Mouse (Mus musculus): ENCODE results near the gene Nr4a1. TPM values are rescaled to one million over a fixed set of nuclear protein-coding genes. Genes with fewer than 3 reads are reported as not detected.

Gene Nr4a1
- 0.42 and 0.48 TPM in 2 replicates for polyA plus RNA-seq (2012; rRNA removed)
- polyA plus RNA-seq (2014; fragmentation: Nextera tagmentation; extraction: Ambion mirVana): 0.19 and 0.23 TPM in 2 replicates

- Histone ChIP-seq H3K4me1 (replicated peaks; ENCODE audit: control insufficient read depth in 2 of 2, insufficient read depth in 2 of 2, low read length in 1 of 2) (peaks cover 0 to 3% of the 10 kb centered on the region in 2 experiments; a peak in 1 of 4 replicates), H3K4me2 (ENCODE audit: low read depth) (peak within 1 kb of the TSS; percentile 62), H3K9ac (replicated peaks) (0 out of 2 replicates have a peak within 1 kb of the TSS, but pooled peaks have one; percentile 5), H3K36me3 (replicated peaks; ENCODE audit: control insufficient read depth, insufficient read depth, low read depth) (no peaks in the 10 kb centered on the region), H3K27ac (no peak within 1 kb of the TSS), H3K4me3 (ENCODE audit: insufficient read depth in 1 of 2, low read depth in 2 of 2, low read length in 2 of 2) (peak within 1 kb of the TSS; percentile 36 to 47), H3K27me3 (ENCODE audit: control insufficient read depth, insufficient read depth, low read length) (peaks cover 18% of the 10 kb centered on the region), H3K9me3 (ENCODE audit: control insufficient read depth, low read length) (no peaks in the 10 kb centered on the region)
- WGBS (ENCODE audit: insufficient replicate concordance): 3% methylated on average over 55 of the region's 82 CpGs
- peak; percentile 22; the same call in 1 of the 2 replicates for ATAC-seq (ENCODE audit: insufficient read depth)
- TF ChIP-seq CTCF (IDR thresholded peaks at IDR 0.05; ENCODE audit: low read depth) (no peak), EP300 (IDR thresholded peaks at IDR 0.05; ENCODE audit: low read depth) (no peak)
- DNase-seq (ENCODE audit: low read depth in 3 of 3, low spot score in 3 of 3): no peak
These were observed at the start of gene Nr4a1 for GRCm38 (mm10) chr15:101253886-101254795. Gene Nr4a1, plus strand, starts transcription at chr15:101254269.

GRCm38 (mm10) chr15:101204781-101205180, 49.3 kb upstream of the Nr4a1 start:
- no peak for ATAC-seq (ENCODE audit: insufficient read depth)
- Histone ChIP-seq H3K9ac (replicated peaks) (no peak overlapping the region), H3K4me1 (replicated peaks; ENCODE audit: control insufficient read depth in 2 of 2, insufficient read depth in 2 of 2, low read length in 1 of 2) (no peaks in the 10 kb centered on the region), H3K9me3 (ENCODE audit: control insufficient read depth, low read length) (no peaks in the 10 kb centered on the region), H3K27ac (no peak overlapping the region), H3K27me3 (ENCODE audit: control insufficient read depth, insufficient read depth, low read length) (no peaks in the 10 kb centered on the region), H3K4me2 (ENCODE audit: low read depth) (no peak overlapping the region), H3K36me3 (replicated peaks; ENCODE audit: control insufficient read depth, insufficient read depth, low read depth) (no peaks in the 10 kb centered on the region; the same call in 1 of the 2 replicates), H3K4me3 (ENCODE audit: insufficient read depth in 1 of 2, low read depth in 2 of 2, low read length in 2 of 2) (no peak overlapping the region)
- 67% methylated on average over 7 of the region's 7 CpGs for WGBS (ENCODE audit: insufficient replicate concordance)
- no peak for TF ChIP-seq EP300 (IDR thresholded peaks at IDR 0.05; ENCODE audit: low read depth)
- TF ChIP-seq CTCF (IDR thresholded peaks at IDR 0.05; ENCODE audit: low read depth): no peak
- DNase-seq (ENCODE audit: low read depth in 3 of 3, low spot score in 3 of 3): no peak

- 57% methylated on average over 6 of the region's 6 CpGs for WGBS (ENCODE audit: insufficient replicate concordance)
- TF ChIP-seq EP300 (IDR thresholded peaks at IDR 0.05; ENCODE audit: low read depth) (no peak), CTCF (IDR thresholded peaks at IDR 0.05; ENCODE audit: low read depth) (peak; percentile 79)
- H3K27ac ChIP-seq: no peak overlapping the region
- H3K4me1 ChIP-seq (replicated peaks; ENCODE audit: control insufficient read depth in 2 of 2, insufficient read depth in 2 of 2, low read length in 1 of 2): no peaks in the 10 kb centered on the region
- no peak overlapping the region for H3K4me3 ChIP-seq (ENCODE audit: insufficient read depth in 1 of 2, low read depth in 2 of 2, low read length in 2 of 2)
- ATAC-seq (ENCODE audit: insufficient read depth) (no peak), DNase-seq (ENCODE audit: low read depth in 3 of 3, low spot score in 3 of 3) (peak in 1 of 3 experiments; percentile 35)
- no peaks in the 10 kb centered on the region for H3K9me3 ChIP-seq (ENCODE audit: control insufficient read depth, low read length)
- H3K4me2 ChIP-seq (ENCODE audit: low read depth): no peak overlapping the region
- no peaks in the 10 kb centered on the region for H3K36me3 ChIP-seq (replicated peaks; ENCODE audit: control insufficient read depth, insufficient read depth, low read depth)
- H3K27me3 ChIP-seq (ENCODE audit: control insufficient read depth, insufficient read depth, low read length): no peaks in the 10 kb centered on the region
- H3K9ac ChIP-seq (replicated peaks): no peak overlapping the region
These were observed 43.8 kb upstream of the Nr4a1 start for GRCm38 (mm10) chr15:101210228-101210627.

GRCm38 (mm10) chr15:101210998-101211613, 43.0 kb upstream of the Nr4a1 start:
- H3K9ac ChIP-seq (replicated peaks): no peak overlapping the region
- H3K27me3 ChIP-seq (ENCODE audit: control insufficient read depth, insufficient read depth, low read length): no peaks in the 10 kb centered on the region
- DNase-seq (ENCODE audit: low read depth in 3 of 3, low spot score in 3 of 3) (no peak), ATAC-seq (ENCODE audit: insufficient read depth) (no peak)
- no peaks in the 10 kb centered on the region for H3K9me3 ChIP-seq (ENCODE audit: control insufficient read depth, low read length)
- no peak overlapping the region for H3K4me2 ChIP-seq (ENCODE audit: low read depth)
- H3K36me3 ChIP-seq (replicated peaks; ENCODE audit: control insufficient read depth, insufficient read depth, low read depth): no peaks in the 10 kb centered on the region
- no peaks in the 10 kb centered on the region for H3K4me1 ChIP-seq (replicated peaks; ENCODE audit: control insufficient read depth in 2 of 2, insufficient read depth in 2 of 2, low read length in 1 of 2)
- TF ChIP-seq EP300 (IDR thresholded peaks at IDR 0.05; ENCODE audit: low read depth): no peak
- no peak for TF ChIP-seq CTCF (IDR thresholded peaks at IDR 0.05; ENCODE audit: low read depth)
- no peak overlapping the region for H3K4me3 ChIP-seq (ENCODE audit: insufficient read depth in 1 of 2, low read depth in 2 of 2, low read length in 2 of 2)
- H3K27ac ChIP-seq: no peak overlapping the region
- 78% methylated on average over 14 of the region's 14 CpGs for WGBS (ENCODE audit: insufficient replicate concordance)

GRCm38 (mm10) chr15:101212435-101212834, 41.6 kb upstream of the Nr4a1 start:
- no peak overlapping the region for H3K4me2 ChIP-seq (ENCODE audit: low read depth)
- no peak for DNase-seq (ENCODE audit: low read depth in 3 of 3, low spot score in 3 of 3)
- ATAC-seq (ENCODE audit: insufficient read depth): no peak
- no peak overlapping the region for H3K27ac ChIP-seq
- no peak for TF ChIP-seq CTCF (IDR thresholded peaks at IDR 0.05; ENCODE audit: low read depth)
- TF ChIP-seq EP300 (IDR thresholded peaks at IDR 0.05; ENCODE audit: low read depth): no peak
- no peak overlapping the region for H3K9ac ChIP-seq (replicated peaks)
- no peak overlapping the region for H3K4me3 ChIP-seq (ENCODE audit: insufficient read depth in 1 of 2, low read depth in 2 of 2, low read length in 2 of 2)
- no peaks in the 10 kb centered on the region for H3K36me3 ChIP-seq (replicated peaks; ENCODE audit: control insufficient read depth, insufficient read depth, low read depth)
- H3K4me1 ChIP-seq (replicated peaks; ENCODE audit: control insufficient read depth in 2 of 2, insufficient read depth in 2 of 2, low read length in 1 of 2): no peaks in the 10 kb centered on the region
- WGBS (ENCODE audit: insufficient replicate concordance): 73% methylated on average over 14 of the region's 14 CpGs
- H3K27me3 ChIP-seq (ENCODE audit: control insufficient read depth, insufficient read depth, low read length): no peaks in the 10 kb centered on the region
- no peaks in the 10 kb centered on the region for H3K9me3 ChIP-seq (ENCODE audit: control insufficient read depth, low read length)
